Mouse (Mus musculus): ENCODE measurements around the gene Ephb1. TPM values are rescaled to one million over a fixed set of nuclear protein-coding genes. Genes with fewer than 3 reads are reported as not detected.

Gene Ephb1
- total and polyA plus RNA-seq, 3 experiments: not detected

DNA sequence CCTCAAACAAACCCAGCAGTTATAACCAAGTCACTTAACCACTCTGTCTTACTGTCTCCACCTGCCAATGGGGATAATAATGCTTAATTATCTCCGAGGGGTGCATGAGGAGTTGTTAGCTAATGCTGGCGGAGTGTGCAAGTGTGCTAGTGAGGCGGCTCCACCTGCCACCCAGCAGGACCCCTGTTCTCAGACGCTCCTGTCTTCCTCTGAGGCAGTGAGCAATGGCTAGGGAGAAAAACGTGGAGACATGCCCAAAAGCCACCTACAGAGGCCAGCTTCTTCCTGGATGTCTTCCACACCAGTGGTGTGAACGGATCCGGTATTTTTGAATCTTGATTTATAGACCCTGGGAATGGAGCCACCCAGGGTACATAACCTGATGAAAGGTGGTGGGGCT, 409.2 kb downstream of the Ephb1 start:
- DNase-seq (ENCODE audit: low read depth, low spot score): no peak
- Histone ChIP-seq H3K4me1 (ENCODE audit: control insufficient read depth in 1 of 2, insufficient read depth in 2 of 2, low read length in 2 of 2) (no peaks in the 10 kb centered on the region), H3K9me3 (replicated peaks; ENCODE audit: insufficient read depth, low read length) (no peaks in the 10 kb centered on the region)

GRCm38 (mm10) chr9:101942058-101942669, 412.3 kb downstream of the Ephb1 start:
- TF ChIP-seq TBP (IDR thresholded peaks at IDR 0.05; ENCODE audit: low read depth, low read length) (no peak), HCFC1 (IDR thresholded peaks at IDR 0.05; ENCODE audit: low read depth, low read length) (no peak), CTCF (IDR thresholded peaks at IDR 0.05 in 2 of 3, conservative IDR thresholded peaks at IDR 0.05 in 1 of 3; ENCODE audit: control insufficient read depth in 1 of 3, insufficient read depth in 1 of 3, low read depth in 2 of 3, low read length in 3 of 3, poor library complexity in 1 of 3, severe bottlenecking in 1 of 3) (no peak), ELF1 (IDR thresholded peaks at IDR 0.05; ENCODE audit: low read depth, low read length) (no peak), NRF1 (IDR thresholded peaks at IDR 0.05; ENCODE audit: insufficient read depth, low read depth, low read length, poor library complexity, severe bottlenecking) (no peak)
- no peaks in the 10 kb centered on the region for H3K9me3 ChIP-seq (replicated peaks; ENCODE audit: insufficient read depth, low read length)
- H3K36me3 ChIP-seq (ENCODE audit: control insufficient read depth in 1 of 2, insufficient read depth in 2 of 2, low read length in 2 of 2): no peaks in the 10 kb centered on the region

More for the DNA sequence above, 409.2 kb downstream of the Ephb1 start:
- Histone ChIP-seq H3K27ac (ENCODE audit: control insufficient read depth, low read depth, low read length) (no peak overlapping the region), H3K4me3 (ENCODE audit: control insufficient read depth in 1 of 2, insufficient read depth in 1 of 2, low read depth in 2 of 2, low read length in 2 of 2) (no peak overlapping the region), H3K9ac (ENCODE audit: control insufficient read depth, low read depth, low read length, poor library complexity, severe bottlenecking) (no peak overlapping the region), H3K27me3 (ENCODE audit: control insufficient read depth in 1 of 2, insufficient read depth in 2 of 2, low read length in 2 of 2) (no peaks in the 10 kb centered on the region), H3K36me3 (ENCODE audit: control insufficient read depth in 1 of 2, insufficient read depth in 2 of 2, low read length in 2 of 2) (no peaks in the 10 kb centered on the region), H3K79me2 (ENCODE audit: control insufficient read depth, insufficient read depth, low read length, poor library complexity) (no peaks in the 10 kb centered on the region)
- no peak for TF ChIP-seq HCFC1 (IDR thresholded peaks at IDR 0.05; ENCODE audit: low read depth, low read length)
- TF ChIP-seq MYB (IDR thresholded peaks at IDR 0.05; ENCODE audit: low read depth, low read length): no peak
- TF ChIP-seq ETS1 (IDR thresholded peaks at IDR 0.05; ENCODE audit: low read depth, low read length): no peak
- no peak for TF ChIP-seq ZNF384 (IDR thresholded peaks at IDR 0.05; ENCODE audit: low read depth, low read length)

DNA sequence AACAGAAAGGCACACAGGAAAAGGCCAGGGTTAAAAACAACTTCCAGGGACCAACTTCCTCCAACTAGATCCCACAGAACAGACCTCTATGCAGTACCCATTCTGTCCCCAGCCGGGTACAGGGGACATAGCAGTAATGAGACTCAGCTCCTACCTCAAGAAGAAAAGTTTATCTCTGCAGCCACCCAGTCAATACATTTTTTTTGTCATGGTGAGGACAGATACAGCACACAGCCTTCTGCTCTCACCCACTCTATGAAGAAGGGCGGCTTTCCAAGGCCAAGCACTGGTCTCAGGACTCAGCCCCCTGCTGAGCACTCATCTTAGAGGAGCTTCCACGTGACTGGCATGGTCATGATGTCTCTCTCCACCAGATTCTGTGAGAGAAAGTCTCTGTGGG, 414.3 kb downstream of the Ephb1 start:
- H3K4me3 ChIP-seq (ENCODE audit: control insufficient read depth in 1 of 2, insufficient read depth in 1 of 2, low read depth in 2 of 2, low read length in 2 of 2): no peak overlapping the region
- H3K9ac ChIP-seq (ENCODE audit: control insufficient read depth, low read depth, low read length, poor library complexity, severe bottlenecking): no peak overlapping the region
- no peak overlapping the region for H3K27ac ChIP-seq (ENCODE audit: control insufficient read depth, low read depth, low read length)
- no peaks in the 10 kb centered on the region for H3K79me2 ChIP-seq (ENCODE audit: control insufficient read depth, insufficient read depth, low read length, poor library complexity)
- TF ChIP-seq TBP (IDR thresholded peaks at IDR 0.05; ENCODE audit: low read depth, low read length): no peak
- no peak for TF ChIP-seq POLR2A (IDR thresholded peaks at IDR 0.05; ENCODE audit: control insufficient read depth in 1 of 2, insufficient read depth in 1 of 2, low read depth in 1 of 2, low read length in 2 of 2, poor library complexity in 1 of 2)
- TF ChIP-seq USF2 (IDR thresholded peaks at IDR 0.05; ENCODE audit: borderline replicate concordance in 1 of 2, insufficient read depth in 1 of 2, low read depth in 1 of 2, low read length in 2 of 2): no peak
- TF ChIP-seq HCFC1 (IDR thresholded peaks at IDR 0.05; ENCODE audit: low read depth, low read length): no peak
- no peak for TF ChIP-seq TCF12 (IDR thresholded peaks at IDR 0.05; ENCODE audit: low read depth, low read length)
- no peak for TF ChIP-seq GABPA (IDR thresholded peaks at IDR 0.05; ENCODE audit: low read depth, low read length)
- TF ChIP-seq MAX (IDR thresholded peaks at IDR 0.05; ENCODE audit: low read length): no peak
- no peak for TF ChIP-seq ZNF384 (IDR thresholded peaks at IDR 0.05; ENCODE audit: low read depth, low read length)
- no peak for TF ChIP-seq POLR2AphosphoS5 (IDR thresholded peaks at IDR 0.05; ENCODE audit: borderline replicate concordance, low read depth, low read length)
- no peak for TF ChIP-seq GATA1 (IDR thresholded peaks at IDR 0.05; ENCODE audit: low read depth, low read length)
- no peak for TF ChIP-seq E2F4 (IDR thresholded peaks at IDR 0.05; ENCODE audit: borderline replicate concordance, low read depth, low read length)
- TF ChIP-seq UBTF (IDR thresholded peaks at IDR 0.05; ENCODE audit: borderline replicate concordance, insufficient read depth, low read depth, low read length): no peak
- DNase-seq (ENCODE audit: low read depth, low spot score): no peak
- no peaks in the 10 kb centered on the region for H3K9me3 ChIP-seq (replicated peaks; ENCODE audit: insufficient read depth, low read length)
- H3K27me3 ChIP-seq (ENCODE audit: control insufficient read depth in 1 of 2, insufficient read depth in 2 of 2, low read length in 2 of 2): no peaks in the 10 kb centered on the region
- no peaks in the 10 kb centered on the region for H3K4me1 ChIP-seq (ENCODE audit: control insufficient read depth in 1 of 2, insufficient read depth in 2 of 2, low read length in 2 of 2)
- no peaks in the 10 kb centered on the region for H3K36me3 ChIP-seq (ENCODE audit: control insufficient read depth in 1 of 2, insufficient read depth in 2 of 2, low read length in 2 of 2)

More at GRCm38 (mm10) chr9:101942058-101942669, 412.3 kb downstream of the Ephb1 start:
- no peak overlapping the region for H3K27ac ChIP-seq (ENCODE audit: control insufficient read depth, low read depth, low read length)
- H3K79me2 ChIP-seq (ENCODE audit: control insufficient read depth, insufficient read depth, low read length, poor library complexity): no peaks in the 10 kb centered on the region
- no peak overlapping the region for H3K9ac ChIP-seq (ENCODE audit: control insufficient read depth, low read depth, low read length, poor library complexity, severe bottlenecking)
- H3K4me3 ChIP-seq (ENCODE audit: control insufficient read depth in 1 of 2, insufficient read depth in 1 of 2, low read depth in 2 of 2, low read length in 2 of 2): no peak overlapping the region
- H3K27me3 ChIP-seq (ENCODE audit: control insufficient read depth in 1 of 2, insufficient read depth in 2 of 2, low read length in 2 of 2): no peaks in the 10 kb centered on the region
- no peak for DNase-seq (ENCODE audit: low read depth, low spot score)
- H3K4me1 ChIP-seq (ENCODE audit: control insufficient read depth in 1 of 2, insufficient read depth in 2 of 2, low read length in 2 of 2): no peaks in the 10 kb centered on the region
